ENCODE assay signal across 32 mouse cellular contexts in the genomic region with DNA sequence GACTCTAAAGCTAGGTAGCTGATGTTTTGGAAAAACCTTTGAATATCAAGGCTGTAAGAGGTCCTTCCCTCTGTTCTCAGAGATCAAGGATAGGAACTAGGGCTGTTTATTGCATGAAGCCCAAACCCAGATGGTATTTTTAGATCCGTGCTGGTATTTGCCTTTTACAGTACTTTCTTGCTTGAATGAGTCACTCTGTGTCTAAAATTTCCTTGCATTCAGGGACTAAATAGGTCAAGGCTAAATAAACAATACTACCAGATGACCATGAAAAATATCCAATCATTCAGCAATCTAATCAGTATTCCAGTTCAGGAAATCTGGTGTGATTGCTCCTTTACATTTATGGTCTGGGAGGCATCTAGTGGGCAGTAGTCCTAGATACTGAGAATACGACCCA.
A peak's percentile ranks its signal among the peaks of the same experiment; 100 is the strongest.
DNase-seq lines count a peak whose midpoint lies in the region; ATAC-seq lines count a peak whose summit lies in the region.
"Had no signal": no experiment of that assay in that cellular context is flagged by ENCODE, and none has a peak within 500 bp of the region (broad histone marks: within the 10 kb centered on the region; RNA-seq: fewer than 3 reads in every experiment).

No protein-coding gene starts in this region.

- H3K27ac ChIP-seq in liver, embryonic 11.5 days (ENCODE audit: low read depth, low read length) = no peak overlapping the region
- no peak overlapping the region for H3K27ac ChIP-seq in midbrain, embryonic 14.5 days (replicated peaks; ENCODE audit: low read depth, low read length)
- H3K27ac ChIP-seq: embryonic facial prominence, embryonic 12.5 days; embryonic facial prominence, embryonic 15.5 days; forebrain, embryonic 10.5 days; forebrain, embryonic 13.5 days; heart, adult 2 months; heart, embryonic 10.5 days; hindbrain, embryonic 14.5 days; hindbrain, postnatal 0 days had no signal

- H3K27me3 ChIP-seq in liver, embryonic 11.5 days (replicated peaks; ENCODE audit: control insufficient read depth, insufficient read depth, low read length) = no peaks in the 10 kb centered on the region
- no peaks in the 10 kb centered on the region for H3K27me3 ChIP-seq in midbrain, embryonic 14.5 days (ENCODE audit: control insufficient read depth, insufficient read depth, low read length)
- H3K27me3 ChIP-seq: CH12.LX; embryonic facial prominence, embryonic 12.5 days; embryonic facial prominence, embryonic 15.5 days; forebrain, embryonic 13.5 days had no signal

- no peaks in the 10 kb centered on the region for H3K9me3 ChIP-seq in liver, embryonic 11.5 days (ENCODE audit: control insufficient read depth, low read length)
- no peaks in the 10 kb centered on the region for H3K9me3 ChIP-seq in midbrain, embryonic 14.5 days (ENCODE audit: control insufficient read depth, low read length)
- H3K9me3 ChIP-seq: embryonic facial prominence, embryonic 12.5 days; embryonic facial prominence, embryonic 15.5 days; forebrain, embryonic 10.5 days; forebrain, embryonic 13.5 days; heart, embryonic 10.5 days had no signal

- no peak overlapping the region for H3K4me2 ChIP-seq in liver, embryonic 11.5 days
- no peak overlapping the region for H3K4me2 ChIP-seq in midbrain, embryonic 14.5 days (ENCODE audit: low read length)
- H3K4me2 ChIP-seq: embryonic facial prominence, embryonic 12.5 days; embryonic facial prominence, embryonic 15.5 days; forebrain, embryonic 13.5 days; hindbrain, embryonic 14.5 days had no signal

- no peak overlapping the region for H3K4me3 ChIP-seq in liver, embryonic 11.5 days (ENCODE audit: low read depth, low read length)
- no peak overlapping the region for H3K4me3 ChIP-seq in midbrain, embryonic 14.5 days (replicated peaks; ENCODE audit: low read depth, low read length)
- H3K4me3 ChIP-seq: embryonic facial prominence, embryonic 12.5 days; embryonic facial prominence, embryonic 15.5 days; erythroblast, embryonic 14.5 days; forebrain, embryonic 10.5 days; forebrain, embryonic 13.5 days; heart, adult 2 months; heart, embryonic 10.5 days had no signal

- no peak overlapping the region for H3K9ac ChIP-seq in liver, embryonic 11.5 days (ENCODE audit: low read depth, low read length)
- no peak overlapping the region for H3K9ac ChIP-seq in midbrain, embryonic 14.5 days (replicated peaks; ENCODE audit: low read length)
- H3K9ac ChIP-seq: embryonic facial prominence, embryonic 12.5 days; embryonic facial prominence, embryonic 15.5 days; forebrain, embryonic 13.5 days; hindbrain, embryonic 14.5 days had no signal

- no peak for ATAC-seq in liver, embryonic 11.5 days (replicated peaks; ENCODE audit: low FRiP score)
- ATAC-seq in midbrain, embryonic 14.5 days (ENCODE audit: low FRiP score, low TSS enrichment) = no peak
- ATAC-seq: activated CD4-positive, CD25-positive, alpha-beta regulatory T cell, adult 4 months; forebrain, embryonic 13.5 days; forebrain, embryonic 16.5 days; hindbrain, postnatal 0 days; inflammation-experienced regulatory T-cells, adult 6 months; intestine, embryonic 16.5 days had no signal

- H3K36me3 ChIP-seq in liver, embryonic 11.5 days (ENCODE audit: control insufficient read depth, insufficient read depth, low read length) = no peaks in the 10 kb centered on the region
- no peaks in the 10 kb centered on the region for H3K36me3 ChIP-seq in midbrain, embryonic 14.5 days (ENCODE audit: control insufficient read depth, insufficient read depth, low read length)
- H3K36me3 ChIP-seq: embryonic facial prominence, embryonic 12.5 days; embryonic facial prominence, embryonic 15.5 days; forebrain, embryonic 10.5 days; G1E; heart, embryonic 10.5 days had no signal

- H3K4me1 ChIP-seq in liver, embryonic 11.5 days (replicated peaks; ENCODE audit: control insufficient read depth, insufficient read depth, low read length) = no peaks in the 10 kb centered on the region
- H3K4me1 ChIP-seq in midbrain, embryonic 14.5 days (ENCODE audit: control insufficient read depth, insufficient read depth, low read length) = no peaks in the 10 kb centered on the region
- H3K4me1 ChIP-seq: embryonic facial prominence, embryonic 12.5 days; embryonic facial prominence, embryonic 15.5 days; forebrain, embryonic 10.5 days; forebrain, embryonic 13.5 days; heart, embryonic 10.5 days had no signal

- DNase-seq in 3134 (ENCODE audit: extremely low read depth, insufficient read length, low spot score) = peak; percentile 26
- DNase-seq in 3T3-L1 (ENCODE audit: low read depth, low spot score) = peak; percentile 70
- DNase-seq in adipocyte (ENCODE audit: low spot score) = peak; percentile 24
- DNase-seq in fibroblast of lung, adult 2 months (ENCODE audit: low read depth) = peak; percentile 42
- no peak for DNase-seq in liver, embryonic 11.5 days (ENCODE audit: low spot score)
- no peak for DNase-seq in midbrain, embryonic 14.5 days
- DNase-seq: adrenal gland, adult 8-10 months; adrenal gland, postnatal 25 days; B cell, adult 2 months; cerebellum, adult 11-12 months; cerebellum, adult 9-10 months; cerebellum, postnatal 14 days; gastrocnemius, postnatal 10 days; gastrocnemius, postnatal 36 days; heart, adult 2 months; heart, postnatal 36 days; kidney, adult 18-20 months; kidney, adult 9 months had no signal

- WGBS in liver, embryonic 11.5 days = 74% methylated on average over 2 of the region's 2 CpGs
- 99% methylated on average over 2 of the region's 2 CpGs for WGBS in midbrain, embryonic 14.5 days

Comparison
In these comparisons a context has a peak if more than half of its experiments do, and no peak if none do; other contexts are left out.
1. DNase-seq: peak in 3134 (single experiment), 3T3-L1 (single experiment), adipocyte (single experiment) and fibroblast of lung, adult 2 months (single experiment); none in liver, embryonic 11.5 days (single experiment) and midbrain, embryonic 14.5 days (single experiment).